Mouse (Mus musculus) hindbrain, embryonic 16.5 days (tissue): ENCODE data around the gene Nobox. TPM values are rescaled to one million over a fixed set of nuclear protein-coding genes. Genes with fewer than 3 reads are reported as not detected.
A peak's percentile ranks its signal among the peaks of the same experiment; 100 is the strongest.

Source experiments
- ATAC-seq: fragments of 200-750 bp; cut with Nextera tagmentation; 2 replicates; pipeline ENCODE4 v1.8.0; 2017; ENCODE audit warnings: moderate TSS enrichment, moderate library complexity
- H3K27ac ChIP-seq: fragments of 300-500 bp; sonication (generic); 2 replicates; pipeline ENCODE4 v1.5.1; 2014; ENCODE audit warnings: low read depth, mild to moderate bottlenecking, control low read depth, low read length, moderate library complexity
- H3K27me3 ChIP-seq: fragments of 300-500 bp; sonication (generic); replicated peaks from 2 replicates; pipeline ENCODE4 v1.6.1; 2014; ENCODE audit warnings: low read length; ENCODE audit not compliant: control insufficient read depth, insufficient read depth
- H3K36me3 ChIP-seq: fragments of 300-500 bp; sonication (generic); 2 replicates; pipeline ENCODE4 v1.6.1; 2014; ENCODE audit warnings: mild to moderate bottlenecking, low read length, moderate library complexity, mixed read lengths; ENCODE audit not compliant: control insufficient read depth, insufficient read depth
- H3K4me1 ChIP-seq: fragments of 300-500 bp; sonication (generic); 2 replicates; pipeline ENCODE4 v1.6.1; 2014; ENCODE audit warnings: low read depth, low read length; ENCODE audit not compliant: control insufficient read depth, insufficient read depth
- H3K4me2 ChIP-seq: fragments of 300-500 bp; sonication (generic); 2 replicates; pipeline ENCODE4 v1.6.1; 2014; ENCODE audit warnings: mild to moderate bottlenecking, low read length, control low read depth, moderate library complexity
- H3K4me3 ChIP-seq: fragments of 300-500 bp; sonication (generic); 2 replicates; pipeline ENCODE4 v1.5.1; 2014; ENCODE audit warnings: mild to moderate bottlenecking, low read length, control low read depth, moderate library complexity
- H3K9ac ChIP-seq: fragments of 300-500 bp; sonication (generic); 2 replicates; pipeline ENCODE4 v1.6.1; 2014; ENCODE audit warnings: low read depth, mild to moderate bottlenecking, control low read depth, low read length, moderate library complexity
- H3K9me3 ChIP-seq: fragments of 300-500 bp; sonication (generic); 2 replicates; pipeline ENCODE4 v1.6.1; 2014; ENCODE audit warnings: mild to moderate bottlenecking, low read length, moderate library complexity; ENCODE audit not compliant: control insufficient read depth
- WGBS: fragments of 180-500 bp; shearing (Covaris S2); extraction: QIAGEN DNeasy Blood & Tissue Kit; methylation state at CpG from one replicate; pipeline ENCODE4 v1.1.7; 2014; 5-methylcytosine and 5-hydroxymethylcytosine counted together
- polyA plus RNA-seq: library from polyadenylated mRNA; unstranded; fragments of >200 nt; fragmentation: Nextera tagmentation; extraction: Ambion mirVana; gene quantifications from 2 replicates; pipeline ENCODE4 v1.2.1, GENCODE M21; 2015

The Nobox gene
- polyA plus RNA-seq, 1 experiment from 2014 or later = not detected

DNA sequence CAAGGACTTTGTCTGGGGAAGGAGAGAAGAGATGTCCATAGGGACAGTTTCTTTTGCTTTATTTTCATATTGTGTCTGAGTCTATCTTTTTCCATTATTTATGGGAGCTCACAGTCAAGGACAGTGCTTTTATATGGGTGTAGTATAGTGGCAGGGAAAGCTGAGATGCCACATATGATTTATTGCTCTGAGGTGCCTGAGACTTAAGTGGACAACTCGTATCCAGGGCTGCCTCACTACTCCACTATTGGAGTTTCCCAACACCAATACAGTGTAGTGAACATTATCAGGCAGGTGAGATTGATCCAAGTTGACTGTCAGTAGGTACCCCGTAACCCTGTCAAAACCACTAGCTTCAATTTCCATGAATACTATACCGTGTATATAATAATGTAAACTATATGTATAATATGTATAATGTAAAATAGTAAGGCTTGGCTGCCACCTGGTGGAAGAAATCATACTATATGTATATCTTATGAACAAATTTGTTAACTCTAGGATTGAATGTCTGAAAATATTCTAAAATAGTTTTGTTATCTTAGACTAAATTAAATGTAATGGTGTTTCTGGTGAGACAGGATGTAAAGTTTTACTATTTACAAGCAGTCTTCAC lies 26.4 kb upstream of the Nobox start:
- Histone ChIP-seq H3K4me1 (no peaks in the 10 kb centered on the region; the same call in 1 of the 2 replicates), H3K27ac (no peak overlapping the region), H3K4me3 (no peak overlapping the region), H3K9me3 (no peaks in the 10 kb centered on the region), H3K36me3 (no peaks in the 10 kb centered on the region), H3K9ac (no peak overlapping the region), H3K27me3 (no peaks in the 10 kb centered on the region), H3K4me2 (no peak overlapping the region)
- WGBS = 78% methylated on average over 3 of the region's 3 CpGs
- ATAC-seq = peak; percentile 45; the same call in 1 of the 2 replicates

- 62% methylated on average over 4 of the region's 4 CpGs for WGBS
- H3K27me3 ChIP-seq = no peaks in the 10 kb centered on the region
- H3K4me3 ChIP-seq = no peak overlapping the region
- peak; percentile 67 for ATAC-seq
- H3K4me1 ChIP-seq = no peaks in the 10 kb centered on the region; the same call in 1 of the 2 replicates
- H3K9ac ChIP-seq = no peak overlapping the region
- H3K36me3 ChIP-seq = no peaks in the 10 kb centered on the region
- no peak overlapping the region for H3K27ac ChIP-seq
- H3K4me2 ChIP-seq = no peak overlapping the region
- H3K9me3 ChIP-seq = no peaks in the 10 kb centered on the region
Observed at GRCm38 (mm10) chr6:43333479-43333878, 24.1 kb upstream of the Nobox start.

DNA sequence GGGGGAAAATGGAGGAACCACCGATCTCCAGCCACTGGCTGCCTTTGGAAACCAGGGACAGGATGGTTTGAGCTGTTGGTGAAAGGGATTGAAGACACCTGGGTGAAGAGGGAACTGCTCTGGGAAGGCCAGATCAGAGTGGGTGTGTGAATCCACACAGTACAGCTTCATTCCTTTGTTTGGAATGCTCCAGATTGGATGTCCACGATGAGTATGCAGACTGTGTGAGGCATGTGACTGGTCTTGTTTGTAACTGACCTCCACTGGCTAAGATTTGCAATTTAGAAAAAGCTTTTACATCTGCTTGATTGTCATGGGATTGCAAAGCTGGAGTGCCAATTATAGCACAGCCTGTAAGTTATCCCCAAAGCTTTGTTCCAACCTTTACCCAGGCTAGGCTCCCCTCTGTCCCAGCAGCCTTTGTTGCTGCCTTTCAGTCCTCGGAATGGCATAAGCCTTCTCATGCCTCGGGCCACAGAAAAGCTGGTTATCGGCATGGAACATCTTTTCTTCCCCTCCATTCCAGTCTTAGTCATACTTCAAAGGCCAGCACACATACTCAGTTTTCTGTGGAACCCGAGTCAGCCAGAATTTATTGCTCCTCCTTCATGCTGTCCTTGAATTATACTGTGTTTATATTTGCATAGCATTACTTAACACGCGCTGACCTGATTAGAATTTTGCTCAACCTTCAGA lies 3.8 kb upstream of the Nobox start:
- no peak overlapping the region for H3K27ac ChIP-seq
- H3K9ac ChIP-seq = no peak overlapping the region
- no peaks in the 10 kb centered on the region for H3K27me3 ChIP-seq
- no peaks in the 10 kb centered on the region for H3K4me1 ChIP-seq
- no peak overlapping the region for H3K4me3 ChIP-seq
- no peak for ATAC-seq
- no peak overlapping the region for H3K4me2 ChIP-seq
- H3K9me3 ChIP-seq = no peaks in the 10 kb centered on the region
- no peaks in the 10 kb centered on the region for H3K36me3 ChIP-seq
- 55% methylated on average over 8 of the region's 8 CpGs for WGBS

DNA sequence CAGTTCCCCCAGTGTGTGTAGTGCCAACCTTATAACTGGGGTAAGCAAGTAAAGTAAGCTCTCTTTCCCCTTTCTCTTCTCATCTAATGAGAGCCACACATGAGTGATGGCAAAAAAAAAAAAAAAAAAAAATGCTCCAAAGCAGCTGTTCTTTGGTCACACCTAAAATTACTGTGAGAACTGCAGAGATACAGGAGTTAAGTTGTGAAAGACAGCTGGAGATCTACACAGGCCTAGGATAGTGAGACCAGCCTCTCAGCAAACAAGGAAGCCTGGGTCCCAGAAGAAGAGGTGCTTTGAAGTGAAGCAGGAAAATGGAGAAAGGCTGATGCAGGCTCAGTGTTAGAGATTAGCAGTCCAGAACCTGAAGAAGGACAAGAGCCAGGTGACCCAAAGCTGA lies 3.2 kb upstream of the Nobox start:
- H3K9me3 ChIP-seq = no peaks in the 10 kb centered on the region
- no peaks in the 10 kb centered on the region for H3K4me1 ChIP-seq
- no peak overlapping the region for H3K27ac ChIP-seq
- no peak overlapping the region for H3K4me3 ChIP-seq
- no peak overlapping the region for H3K4me2 ChIP-seq
- no peaks in the 10 kb centered on the region for H3K36me3 ChIP-seq
- no peak overlapping the region for H3K9ac ChIP-seq
- H3K27me3 ChIP-seq = no peaks in the 10 kb centered on the region
- no peak for ATAC-seq

DNA sequence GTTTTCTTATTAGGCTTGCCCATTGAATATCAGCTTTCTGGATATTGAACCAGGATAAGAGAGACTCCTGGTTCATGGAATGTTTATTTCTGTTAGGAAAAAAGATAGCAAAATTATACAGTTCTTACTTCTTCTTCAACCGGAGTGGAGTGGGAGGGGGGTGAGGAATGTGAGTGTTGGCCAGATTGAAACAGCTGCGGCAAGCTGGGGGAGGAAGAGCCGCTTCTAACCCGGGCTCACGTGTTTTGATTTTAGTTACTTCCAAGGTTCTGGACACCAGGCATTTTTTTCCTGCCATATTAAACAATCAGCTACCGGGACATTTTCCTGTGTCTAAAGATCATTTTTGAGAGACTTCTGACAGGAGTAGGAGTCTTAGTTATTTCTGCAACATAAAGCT lies 717 bp upstream of the Nobox start:
- H3K4me3 ChIP-seq = no peak overlapping the region
- no peak overlapping the region for H3K4me2 ChIP-seq
- 80% methylated on average over 6 of the region's 6 CpGs for WGBS
- no peaks in the 10 kb centered on the region for H3K27me3 ChIP-seq
- H3K36me3 ChIP-seq = no peaks in the 10 kb centered on the region
- ATAC-seq = no peak
- no peak overlapping the region for H3K27ac ChIP-seq
- H3K4me1 ChIP-seq = no peaks in the 10 kb centered on the region
- no peaks in the 10 kb centered on the region for H3K9me3 ChIP-seq
- H3K9ac ChIP-seq = no peak overlapping the region

- WGBS = 19% methylated on average over 2 of the region's 2 CpGs
- no peak overlapping the region for H3K9ac ChIP-seq
- H3K27ac ChIP-seq = no peak overlapping the region
Observed at GRCm38 (mm10) chr6:43297508-43297850, 11.9 kb downstream of the Nobox start.

GRCm38 (mm10) chr6:43296798-43297507 lies 12.4 kb downstream of the Nobox start:
- ATAC-seq = peak; percentile 81
- H3K4me2 ChIP-seq = no peak overlapping the region
- H3K4me3 ChIP-seq = no peak overlapping the region
- no peak overlapping the region for H3K27ac ChIP-seq
- H3K4me1 ChIP-seq = peaks cover 3% of the 10 kb centered on the region; the same call in 1 of the 2 replicates
- H3K9ac ChIP-seq = no peak overlapping the region
- H3K36me3 ChIP-seq = no peaks in the 10 kb centered on the region
- H3K27me3 ChIP-seq = no peaks in the 10 kb centered on the region
- WGBS = 38% methylated on average over 7 of the region's 7 CpGs
- H3K9me3 ChIP-seq = no peaks in the 10 kb centered on the region

More at GRCm38 (mm10) chr6:43297508-43297850, 11.9 kb downstream of the Nobox start:
- peaks cover 3% of the 10 kb centered on the region; the same call in 1 of the 2 replicates for H3K4me1 ChIP-seq
- no peak overlapping the region for H3K4me3 ChIP-seq
- peak; percentile 75 for ATAC-seq
- no peaks in the 10 kb centered on the region for H3K27me3 ChIP-seq
- no peaks in the 10 kb centered on the region for H3K36me3 ChIP-seq
- no peaks in the 10 kb centered on the region for H3K9me3 ChIP-seq
- H3K4me2 ChIP-seq = no peak overlapping the region

- peak; percentile 37 for ATAC-seq
- no peak overlapping the region for H3K4me3 ChIP-seq
- 54% methylated on average over 5 of the region's 5 CpGs for whole genome bisulfite sequencing
- peaks cover 3% of the 10 kb centered on the region; the same call in 1 of the 2 replicates for H3K4me1 ChIP-seq
- no peak overlapping the region for H3K4me2 ChIP-seq
- no peaks in the 10 kb centered on the region for H3K27me3 ChIP-seq
- no peaks in the 10 kb centered on the region for H3K9me3 ChIP-seq
- H3K27ac ChIP-seq = no peak overlapping the region
- H3K36me3 ChIP-seq = no peaks in the 10 kb centered on the region
- H3K9ac ChIP-seq = no peak overlapping the region
Observed at GRCm38 (mm10) chr6:43295908-43296307, 13.4 kb downstream of the Nobox start.

DNA sequence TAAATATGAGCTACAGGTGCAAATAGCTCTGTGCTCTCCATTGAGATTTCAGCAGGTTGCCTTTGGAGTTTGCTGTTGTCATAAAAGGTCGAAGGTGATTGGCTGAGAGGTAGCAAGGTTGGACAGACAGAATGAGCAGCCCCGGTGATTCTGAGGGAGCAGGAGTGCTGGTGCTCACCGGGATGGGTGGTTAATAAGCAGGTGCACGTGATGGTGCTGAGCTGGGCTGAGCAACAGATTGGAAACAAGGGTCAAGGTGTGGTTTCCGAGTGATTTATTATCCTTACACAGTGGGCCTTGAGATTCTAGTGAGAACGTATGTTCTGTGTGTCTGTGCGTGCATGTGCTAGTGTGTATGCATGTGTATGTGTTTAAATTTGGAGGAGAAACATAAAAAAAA lies 16.2 kb downstream of the Nobox start:
- no peak for ATAC-seq
- H3K27me3 ChIP-seq = no peaks in the 10 kb centered on the region
- 72% methylated on average over 7 of the region's 7 CpGs for WGBS

More for the DNA sequence above, 16.2 kb downstream of the Nobox start:
- H3K4me3 ChIP-seq = no peak overlapping the region
- no peak overlapping the region for H3K27ac ChIP-seq
- H3K4me2 ChIP-seq = no peak overlapping the region
- no peaks in the 10 kb centered on the region for H3K9me3 ChIP-seq
- no peaks in the 10 kb centered on the region for H3K36me3 ChIP-seq
- H3K9ac ChIP-seq = no peak overlapping the region
- peaks cover 3% of the 10 kb centered on the region; the same call in 1 of the 2 replicates for H3K4me1 ChIP-seq
